Mouse (Mus musculus): Measurements from ENCODE around the gene Gmppa. TPM values are rescaled to one million over a fixed set of nuclear protein-coding genes. Genes with fewer than 3 reads are reported as not detected.

Gmppa gene
- polyA plus RNA-seq, 2 experiments from 2014 or later = 57.0 to 91.3 TPM

- no peak for ATAC-seq
These were observed 55.2 kb downstream of the Gmppa start for GRCm38 (mm10) chr1:75490785-75491551.

- ATAC-seq = no peak
These were observed 56.9 kb downstream of the Gmppa start for GRCm38 (mm10) chr1:75492579-75493170.

Other genes starting within 250 kb of the Gmppa start
- gene Ankzf1, start 243.8 kb upstream of the Gmppa start, polyA plus RNA-seq (2017; shearing (Covaris generic)) = 10 to 100 TPM; 24.5 to 49.2 TPM
- 10 to 100 TPM; 10.1 to 12.4 TPM for gene Atg9a, start 243.7 kb upstream of the Gmppa start, polyA plus RNA-seq (2017; shearing (Covaris generic))
- 10 to 100 TPM in 1 of 2 experiments, 1 to 10 TPM in 1; 8.0 to 19.2 TPM for gene Glb1l, start 225.1 kb upstream of the Gmppa start, polyA plus RNA-seq (2017; shearing (Covaris generic))
- 10 to 100 TPM; 56.9 to 62.7 TPM for gene Stk16, start 225.1 kb upstream of the Gmppa start, polyA plus RNA-seq (2017; shearing (Covaris generic))
- gene Tuba4a, start 216.1 kb upstream of the Gmppa start, polyA plus RNA-seq (2017; shearing (Covaris generic)) = 100 to 1,000 TPM; 141 to 164 TPM
- gene A630095N17Rik, start 203.8 kb upstream of the Gmppa start, polyA plus RNA-seq (2017; shearing (Covaris generic)) = not detected
- 10 to 100 TPM in 1 of 2 experiments, 1 to 10 TPM in 1; 10.0 to 10.3 TPM for gene Dnajb2, start 199.5 kb upstream of the Gmppa start, polyA plus RNA-seq (2017; shearing (Covaris generic))
- under 1 TPM; 0.22 to 0.61 TPM for gene Ptprn, start 171.4 kb upstream of the Gmppa start, polyA plus RNA-seq (2017; shearing (Covaris generic))
- gene Resp18, start 157.5 kb upstream of the Gmppa start, polyA plus RNA-seq (2017; shearing (Covaris generic)) = not detected
- 10 to 100 TPM; 56.0 to 90.5 TPM for gene Dnpep, start 117.9 kb upstream of the Gmppa start, polyA plus RNA-seq (2017; shearing (Covaris generic))
- gene Des, start 75.6 kb upstream of the Gmppa start, polyA plus RNA-seq (2017; shearing (Covaris generic)) = not detected
- under 1 TPM in 1 of 2 experiments, not detected in 1; 0.03 TPM for gene Speg, start 60.6 kb upstream of the Gmppa start, polyA plus RNA-seq (2017; shearing (Covaris generic))
- gene Asic4, start 14.5 kb downstream of the Gmppa start, polyA plus RNA-seq (2017; shearing (Covaris generic)) = not detected
- 1 to 10 TPM; 5.2 to 5.6 TPM for gene Chpf, start 43.4 kb downstream of the Gmppa start, polyA plus RNA-seq (2017; shearing (Covaris generic))
- gene Tmem198, start 43.6 kb downstream of the Gmppa start, polyA plus RNA-seq (2017; shearing (Covaris generic)) = not detected
- gene Obsl1, start 70.5 kb downstream of the Gmppa start, polyA plus RNA-seq (2017; shearing (Covaris generic)) = not detected
- not detected for gene Inha, start 71.1 kb downstream of the Gmppa start, polyA plus RNA-seq (2017; shearing (Covaris generic))
- 10 to 100 TPM in 1 of 2 experiments, 1 to 10 TPM in 1; 10.0 to 18.3 TPM for gene Stk11ip, start 85.6 kb downstream of the Gmppa start, polyA plus RNA-seq (2017; shearing (Covaris generic))
- gene Slc4a3, start 110.3 kb downstream of the Gmppa start, polyA plus RNA-seq (2017; shearing (Covaris generic)) = not detected